Mouse (Mus musculus): ENCODE measurements around the gene Tsc1. TPM values are rescaled to one million over a fixed set of nuclear protein-coding genes. Genes with fewer than 3 reads are reported as not detected.

Tsc1 gene
- total RNA-seq, 2 experiments from 2014 or later = 56.9 to 58.6 TPM

GRCm38 (mm10) chr2:28639794-28640193 lies 1.2 kb upstream of the Tsc1 start:
- intact Hi-C loops (cut with DNase I) = no loop called here
- peak; percentile 24 for DNase-seq

- DNase-seq = no peak
- intact Hi-C loops (cut with DNase I) = no loop called here
Observed at GRCm38 (mm10) chr2:28641435-28641941, 460 bp downstream of the Tsc1 start.

- intact Hi-C loops (cut with DNase I) = no loop called here
- no peak for DNase-seq
Observed at GRCm38 (mm10) chr2:28643081-28643480, 2.1 kb downstream of the Tsc1 start.

GRCm38 (mm10) chr2:28650526-28650925 lies 9.5 kb downstream of the Tsc1 start:
- intact Hi-C loops (cut with DNase I) = no loop called here

GRCm38 (mm10) chr2:28653351-28653750 lies 12.3 kb downstream of the Tsc1 start:
- intact Hi-C loops (cut with DNase I) = no loop called here
- DNase-seq = no peak

More at GRCm38 (mm10) chr2:28650526-28650925, 9.5 kb downstream of the Tsc1 start:
- no peak for DNase-seq

GRCm38 (mm10) chr2:28654295-28654694 lies 13.3 kb downstream of the Tsc1 start:
- DNase-seq = no peak
- intact Hi-C loops (cut with DNase I) = no loop called here

GRCm38 (mm10) chr2:28656216-28656615 lies 15.2 kb downstream of the Tsc1 start:
- no peak for DNase-seq
- intact Hi-C loops (cut with DNase I) = no loop called here

GRCm38 (mm10) chr2:28662891-28663290 lies 21.9 kb downstream of the Tsc1 start:
- intact Hi-C loops (cut with DNase I) = no loop called here

GRCm38 (mm10) chr2:28665818-28666217 lies 24.8 kb downstream of the Tsc1 start:
- DNase-seq = no peak
- intact Hi-C loops (cut with DNase I) = no loop called here

More at GRCm38 (mm10) chr2:28662891-28663290, 21.9 kb downstream of the Tsc1 start:
- no peak for DNase-seq

- DNase-seq = no peak
- intact Hi-C loops (cut with DNase I) = loop anchor here (10.0 kb wide), 1 partner anchor 493 kb away; no protein-coding TSS in a partner anchor
Observed at GRCm38 (mm10) chr2:28671438-28671837, 30.4 kb downstream of the Tsc1 start.

GRCm38 (mm10) chr2:28676005-28676404 lies 35.0 kb downstream of the Tsc1 start:
- intact Hi-C loops (cut with DNase I) = loop anchor here (10.0 kb wide), 1 partner anchor 489 kb away; no protein-coding TSS in a partner anchor
- DNase-seq = no peak

- peak; percentile 37 for DNase-seq
Observed at GRCm38 (mm10) chr2:28680710-28681109, 39.7 kb downstream of the Tsc1 start.

GRCm38 (mm10) chr2:28681718-28682117 lies 40.7 kb downstream of the Tsc1 start:
- intact Hi-C loops (cut with DNase I) = loop anchor here (10.0 kb wide), 1 partner anchor 163 kb away; the partner anchor contains the start of genes Ddx31 and Gtf3c4

More at GRCm38 (mm10) chr2:28680710-28681109, 39.7 kb downstream of the Tsc1 start:
- intact Hi-C loops (cut with DNase I) = loop anchor here (10.0 kb wide), 1 partner anchor 164 kb away; the partner anchor contains the start of genes Ddx31 and Gtf3c4

GRCm38 (mm10) chr2:28685895-28686294 lies 44.9 kb downstream of the Tsc1 start:
- intact Hi-C loops (cut with DNase I) = loop anchor here (10.0 kb wide), 1 partner anchor 159 kb away; the partner anchor contains the start of genes Ddx31 and Gtf3c4
- no peak for DNase-seq

More at GRCm38 (mm10) chr2:28681718-28682117, 40.7 kb downstream of the Tsc1 start:
- no peak for DNase-seq

- peak; percentile 55 for DNase-seq
- intact Hi-C loops (cut with DNase I) = loop anchor here (10.0 kb wide), 1 partner anchor 156 kb away; the partner anchor contains the start of genes Ddx31 and Gtf3c4
Observed at GRCm38 (mm10) chr2:28688431-28688830, 47.4 kb downstream of the Tsc1 start.

GRCm38 (mm10) chr2:28692692-28693091 lies 51.7 kb downstream of the Tsc1 start:
- intact Hi-C loops (cut with DNase I) = no loop called here
- DNase-seq = no peak

GRCm38 (mm10) chr2:28698566-28698965 lies 57.5 kb downstream of the Tsc1 start:
- intact Hi-C loops (cut with DNase I) = no loop called here
- DNase-seq = no peak

- intact Hi-C loops (cut with DNase I) = no loop called here
- peak; percentile 83 for DNase-seq
Observed at GRCm38 (mm10) chr2:28699361-28700335, 58.6 kb downstream of the Tsc1 start, which contains the start of the genes Spaca9 and Ak8. TSS of gene Spaca9 (minus strand) at chr2:28699727. TSS of gene Ak8 (plus strand) at chr2:28700164.

GRCm38 (mm10) chr2:28701646-28702262 lies 60.7 kb downstream of the Tsc1 start:
- DNase-seq = no peak
- intact Hi-C loops (cut with DNase I) = no loop called here

- DNase-seq = no peak
- intact Hi-C loops (cut with DNase I) = no loop called here
Observed at GRCm38 (mm10) chr2:28706106-28706636, 65.1 kb downstream of the Tsc1 start.

All from left cerebral cortex, postnatal 4 days (tissue).